Mouse (Mus musculus): ENCODE results near the gene Sspn. TPM values are rescaled to one million over a fixed set of nuclear protein-coding genes. Genes with fewer than 3 reads are reported as not detected.

The Sspn gene
- total RNA-seq, 2 experiments from 2014 or later = 4.2 TPM

DNA sequence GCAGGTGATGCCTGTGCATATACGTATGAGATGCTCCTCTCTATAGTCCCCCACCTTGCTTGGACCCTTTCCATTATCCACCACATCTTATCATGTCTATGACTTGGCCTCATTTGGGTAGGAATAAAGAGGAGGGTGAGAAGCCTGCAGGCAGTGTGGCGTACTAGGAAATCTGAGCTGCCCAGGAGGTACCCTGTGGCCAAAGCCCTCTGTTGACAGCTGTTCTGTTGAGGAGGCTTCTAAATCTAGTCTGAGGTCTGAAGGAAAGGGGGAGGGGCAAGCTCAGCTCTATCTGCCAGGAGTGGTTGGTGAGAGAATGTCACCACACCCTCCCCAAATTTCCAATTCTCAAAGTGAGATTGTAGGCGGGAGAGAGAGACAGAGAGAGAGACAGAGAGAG is 75.3 kb downstream of the Sspn start:
- intact Hi-C loops (cut with DNase I) = no loop called here
- no peak for DNase-seq (ENCODE audit: low spot score in 2 of 2)

GRCm38 (mm10) chr6:146008450-146008981 is 77.1 kb downstream of the Sspn start:
- peak; percentile 22 to 40 for DNase-seq (ENCODE audit: low spot score in 2 of 2)
- intact Hi-C loops (cut with DNase I) = no loop called here

GRCm38 (mm10) chr6:146009163-146009915 is 77.9 kb downstream of the Sspn start:
- intact Hi-C loops (cut with DNase I) = no loop called here
- no peak for DNase-seq (ENCODE audit: low spot score in 2 of 2)

- peak in 1 of 2 experiments; percentile 30 for DNase-seq (ENCODE audit: low spot score in 2 of 2)
- intact Hi-C loops (cut with DNase I) = no loop called here
These were observed 78.8 kb downstream of the Sspn start for GRCm38 (mm10) chr6:146010093-146010764.

GRCm38 (mm10) chr6:146014312-146014711 is 82.9 kb downstream of the Sspn start:
- intact Hi-C loops (cut with DNase I) = no loop called here
- no peak for DNase-seq (ENCODE audit: low spot score in 2 of 2)

Other genes with a start within 250 kb of the Sspn start
- 10 to 100 TPM; 18.9 to 24.7 TPM for gene Rassf8, start 184.9 kb upstream of the Sspn start, total RNA-seq (2021)
- 10 to 100 TPM; 31.8 to 33.9 TPM for gene Bhlhe41, start 66.1 kb upstream of the Sspn start, total RNA-seq (2021)

All from left cerebral cortex, postnatal 36 days (tissue).